Mouse (Mus musculus) MEL (cell line): ENCODE measurements around the gene Il12rb1.

Source experiments
- CTCF ChIP-seq, 3 experiments: IDR thresholded peaks in 2 of 3; conservative IDR thresholded peaks in 1 of 3; 2 replicates each; pipeline ENCODE4 v1.5.1; 2011 to 2012; ENCODE audit warnings: low read length in 3 of 3, low read depth in 2 of 3, mild to moderate bottlenecking in 2 of 3, improper control_type of control experiment in 1 of 3, inconsistent platforms in 1 of 3, mixed read lengths in 1 of 3, moderate library complexity in 1 of 3; ENCODE audit not compliant: control insufficient read depth in 1 of 3, insufficient read depth in 1 of 3, poor library complexity in 1 of 3, severe bottlenecking in 1 of 3
- ETS1 ChIP-seq: IDR thresholded peaks from 2 replicates; pipeline ENCODE4 v1.6.1; 2012; ENCODE audit warnings: low read depth, mild to moderate bottlenecking, inconsistent platforms, low read length, improper control_type of control experiment, moderate library complexity
- GATA1 ChIP-seq: IDR thresholded peaks from 2 replicates; pipeline ENCODE4 v1.6.1; 2011; ENCODE audit warnings: low read depth, low read length, improper control_type of control experiment
- JUND ChIP-seq: IDR thresholded peaks from 2 replicates; pipeline ENCODE4 v1.6.1; 2011; ENCODE audit warnings: low read depth, mild to moderate bottlenecking, improper control_type of control experiment, low read length
- MAFK ChIP-seq: IDR thresholded peaks from 2 replicates; pipeline ENCODE4 v1.6.1; 2011; ENCODE audit warnings: low read depth, mild to moderate bottlenecking, low read length, improper control_type of control experiment, borderline replicate concordance
- POLR2A ChIP-seq, 2 experiments: IDR thresholded peaks; 2 replicates each; pipeline ENCODE4 v1.6.1; 2011 to 2012; ENCODE audit warnings: low read length in 2 of 2, mild to moderate bottlenecking in 2 of 2, control low read depth in 1 of 2, improper control_type of control experiment in 1 of 2, low read depth in 1 of 2, moderate library complexity in 1 of 2; ENCODE audit not compliant: control insufficient read depth in 1 of 2, insufficient read depth in 1 of 2, poor library complexity in 1 of 2
- RCOR1 ChIP-seq: IDR thresholded peaks from 2 replicates; pipeline ENCODE4 v1.6.1; 2012; ENCODE audit warnings: low read depth, mild to moderate bottlenecking, inconsistent platforms, low read length, improper control_type of control experiment
- TAL1 ChIP-seq: IDR thresholded peaks from 2 replicates; pipeline ENCODE4 v1.6.1; 2012; ENCODE audit warnings: mild to moderate bottlenecking, inconsistent platforms, low read length, moderate library complexity, mixed read lengths
- ZC3H11A ChIP-seq: IDR thresholded peaks from 2 replicates; pipeline ENCODE4 v1.6.1; 2012; ENCODE audit warnings: low read depth, mild to moderate bottlenecking, inconsistent platforms, low read length, improper control_type of control experiment

- TF ChIP-seq CTCF (IDR thresholded peaks at IDR 0.05 in 2 of 3, conservative IDR thresholded peaks at IDR 0.05 in 1 of 3; ENCODE audit: control insufficient read depth in 1 of 3, insufficient read depth in 1 of 3, low read depth in 2 of 3, low read length in 3 of 3, poor library complexity in 1 of 3, severe bottlenecking in 1 of 3) (no peak), GATA1 (no peak), JUND (no peak), POLR2A (IDR thresholded peaks at IDR 0.05; ENCODE audit: control insufficient read depth in 1 of 2, insufficient read depth in 1 of 2, low read depth in 1 of 2, low read length in 2 of 2, poor library complexity in 1 of 2) (no peak), TAL1 (no peak), MAFK (no peak), ZC3H11A (no peak), RCOR1 (no peak), ETS1 (no peak)
Measured at GRCm38 (mm10) chr8:70801830-70802229, 6.4 kb upstream of the Il12rb1 start.
